Mouse (Mus musculus): ENCODE results near the gene Pusl1. TPM values are rescaled to one million over a fixed set of nuclear protein-coding genes. Genes with fewer than 3 reads are reported as not detected.

Gene Pusl1
- total RNA-seq, 4 experiments from 2014 or later = 49.0 to 65.6 (median 58.5) TPM

DNA sequence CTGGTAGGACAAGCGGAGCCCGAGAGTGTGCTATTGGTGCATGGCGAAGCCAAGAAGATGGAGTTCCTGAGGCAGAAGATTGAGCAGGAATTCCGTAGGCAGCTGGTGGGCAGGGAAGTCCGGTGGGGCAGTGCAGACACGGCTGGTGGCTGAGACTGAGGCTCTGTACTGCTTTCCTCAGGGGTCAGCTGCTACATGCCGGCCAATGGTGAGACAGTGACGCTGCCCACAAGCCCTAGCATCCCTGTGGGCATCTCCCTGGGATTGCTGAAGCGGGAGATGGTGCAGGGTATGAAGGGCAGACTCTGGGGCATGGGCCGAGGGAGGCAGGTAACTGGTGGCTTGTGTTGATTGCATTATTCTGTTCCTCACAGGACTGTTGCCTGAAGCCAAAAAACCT is 3.9 kb downstream of the Pusl1 start:
- DNase-seq (ENCODE audit: low spot score in 2 of 2) = no peak

DNA sequence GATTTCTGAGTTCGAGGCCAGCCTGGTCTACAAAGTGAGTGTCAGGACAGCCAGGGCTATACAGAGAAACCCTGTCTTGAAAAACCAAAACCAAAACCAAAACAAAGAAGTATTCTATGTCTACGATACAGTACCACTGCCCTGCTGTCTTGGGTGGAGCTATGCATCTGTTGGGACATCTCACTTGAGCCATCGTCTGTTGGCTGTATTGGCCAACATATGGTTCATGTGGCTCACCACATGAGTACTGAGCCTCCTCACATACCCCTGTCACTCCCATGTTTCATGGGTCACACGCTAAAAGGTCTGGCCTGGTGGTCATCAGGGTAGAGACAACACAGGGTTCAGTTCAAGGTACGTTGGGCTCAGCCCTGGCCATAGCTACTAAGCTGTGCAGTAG is 5.3 kb downstream of the Pusl1 start:
- DNase-seq (ENCODE audit: low spot score in 2 of 2) = no peak

DNA sequence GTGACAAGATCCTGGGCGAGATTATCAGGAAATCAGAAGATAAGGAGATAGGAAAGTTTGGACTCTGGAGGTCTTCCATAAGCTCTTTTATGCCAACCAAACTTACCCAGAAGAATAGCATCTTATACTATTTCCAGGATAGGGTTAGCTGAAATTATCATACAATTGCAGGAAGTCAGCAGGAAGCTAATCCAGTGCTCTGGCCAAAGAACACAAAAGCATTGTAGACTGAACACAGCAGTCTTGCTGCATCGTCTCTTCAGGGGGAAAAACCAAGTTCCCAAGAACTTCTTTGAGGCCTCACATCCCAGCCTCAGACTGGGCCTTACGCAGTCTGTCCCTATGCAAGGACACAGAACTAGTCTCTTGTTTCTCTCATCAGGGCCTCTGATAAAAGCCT is 8.0 kb downstream of the Pusl1 start:
- DNase-seq (ENCODE audit: low spot score in 2 of 2) = no peak

DNA sequence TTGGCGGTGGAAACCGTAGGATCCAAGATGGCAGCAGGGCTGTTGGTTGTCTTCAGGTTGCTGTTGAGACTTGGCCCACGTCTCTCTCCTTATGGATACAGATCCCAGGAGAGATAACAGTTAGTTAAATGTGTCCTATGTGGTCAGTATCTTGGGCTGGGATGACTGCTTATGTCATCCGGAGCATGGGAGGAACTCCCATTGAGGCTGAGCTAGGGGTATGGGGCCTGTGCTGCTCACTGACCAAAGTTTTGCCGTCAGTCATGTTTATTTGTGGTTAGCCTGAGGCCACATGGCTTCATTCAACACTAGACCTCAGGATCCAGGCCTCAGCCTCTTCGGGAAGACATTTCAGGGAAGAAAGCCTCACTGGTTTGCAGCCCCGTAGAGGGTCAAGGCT is 20.2 kb downstream of the Pusl1 start:
- DNase-seq (ENCODE audit: low spot score in 2 of 2) = no peak

DNA sequence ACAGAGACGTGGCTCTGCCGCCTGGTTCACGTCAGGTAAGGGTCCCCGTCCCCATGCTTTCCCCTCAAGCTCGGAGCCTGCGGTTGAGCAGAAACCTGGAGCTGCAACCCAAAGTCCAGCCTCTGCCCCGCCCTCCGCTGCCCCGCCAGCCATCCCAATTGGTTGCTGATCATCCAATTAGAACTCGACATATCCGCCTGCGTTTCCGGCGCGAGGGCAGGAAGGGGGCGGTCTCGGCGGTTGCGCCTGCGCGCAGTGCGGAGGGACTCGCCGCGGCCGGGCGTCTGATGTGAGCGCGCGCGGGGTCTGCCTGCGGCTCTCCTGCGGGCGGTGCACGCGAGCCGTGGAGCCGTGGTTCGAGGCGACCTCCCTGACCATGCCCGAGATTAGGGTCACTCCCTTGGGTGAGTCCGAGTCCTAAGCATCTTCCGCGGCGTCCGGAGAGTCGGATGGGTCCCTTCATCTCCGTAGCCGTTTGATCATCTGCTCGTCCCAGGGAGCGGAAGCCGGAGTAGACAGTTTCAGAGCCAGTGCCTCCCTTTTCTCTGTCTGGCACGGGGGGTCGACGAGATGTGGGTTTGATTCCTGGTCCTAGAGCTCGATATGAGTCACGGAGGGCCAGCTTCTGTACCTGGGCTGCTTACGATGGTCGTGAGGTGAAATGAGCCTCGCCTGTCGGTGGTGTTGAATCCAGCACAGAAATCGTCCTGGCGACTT is 22.1 kb downstream of the Pusl1 start, which contains the start of the genes Cptp and Ints11:
TSS of gene Cptp (minus strand) at position 124 of the 717 bp plus-strand sequence.
TSS of gene Ints11 (plus strand) at position 230 of the 717 bp plus-strand sequence.
- peak; percentile 90 to 91 for DNase-seq (ENCODE audit: low spot score in 2 of 2)

DNA sequence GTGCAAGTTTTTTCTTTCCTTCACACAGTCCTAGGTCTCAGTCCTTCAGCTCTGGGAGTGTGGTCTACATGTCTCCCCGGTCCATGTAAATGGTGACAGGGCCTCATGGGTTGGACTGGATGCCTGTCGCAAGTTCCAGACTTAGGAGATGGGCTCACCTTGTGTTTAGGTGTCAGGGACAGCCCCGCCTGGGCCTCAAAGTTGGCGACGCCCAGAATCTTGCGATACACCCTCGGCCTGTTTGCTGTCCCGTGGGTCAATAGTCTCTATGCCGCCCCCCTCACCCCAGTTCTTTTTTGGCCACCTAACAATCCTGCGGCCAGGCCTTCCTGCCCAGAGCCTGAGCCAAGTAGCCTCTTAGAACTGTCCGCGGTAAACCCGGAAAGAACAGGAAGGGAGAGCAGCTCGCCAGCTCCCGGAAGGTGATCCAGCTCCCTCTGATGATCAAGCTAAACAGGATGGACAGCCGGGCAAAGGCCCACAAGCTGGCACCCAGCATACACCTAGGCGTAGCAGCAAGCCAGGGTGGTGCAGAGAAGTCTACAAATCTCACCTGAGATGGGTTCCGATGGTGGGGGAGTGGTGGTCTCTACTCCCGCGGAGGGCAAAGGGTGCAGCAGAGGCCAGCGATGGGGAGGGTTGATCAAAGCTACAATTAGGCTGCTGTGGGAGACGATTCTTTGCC is 22.8 kb downstream of the Pusl1 start:
- no peak for DNase-seq (ENCODE audit: low spot score in 2 of 2)

- DNase-seq (ENCODE audit: low spot score in 2 of 2) = no peak
These were observed 28.6 kb downstream of the Pusl1 start, which contains the start of gene Tas1r3 for GRCm38 (mm10) chr4:155863001-155863400. Gene Tas1r3, minus strand, starts transcription at chr4:155863362.

DNA sequence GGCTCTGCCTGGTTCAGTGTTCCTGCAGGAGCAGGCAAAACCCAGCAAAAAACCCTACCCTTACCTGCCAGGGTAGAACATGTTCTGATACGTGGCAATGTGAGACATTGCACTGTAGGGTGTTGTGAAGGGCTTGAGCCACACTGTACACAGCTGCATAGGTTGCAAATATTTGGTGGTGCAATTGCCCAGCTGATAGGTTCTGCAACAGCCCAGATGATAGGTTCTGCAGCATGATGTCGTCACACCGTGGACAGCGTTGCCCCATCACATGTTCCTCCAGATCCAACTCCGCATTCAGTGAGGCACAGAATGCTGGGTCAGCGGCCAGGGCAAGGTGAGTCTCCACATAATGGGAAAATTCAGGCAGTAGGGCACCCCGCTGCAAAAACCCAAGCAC is 29.8 kb downstream of the Pusl1 start:
- DNase-seq (ENCODE audit: low spot score in 2 of 2) = no peak

- DNase-seq (ENCODE audit: low spot score in 2 of 2) = no peak
These were observed 32.3 kb downstream of the Pusl1 start for GRCm38 (mm10) chr4:155859318-155859717.

DNA sequence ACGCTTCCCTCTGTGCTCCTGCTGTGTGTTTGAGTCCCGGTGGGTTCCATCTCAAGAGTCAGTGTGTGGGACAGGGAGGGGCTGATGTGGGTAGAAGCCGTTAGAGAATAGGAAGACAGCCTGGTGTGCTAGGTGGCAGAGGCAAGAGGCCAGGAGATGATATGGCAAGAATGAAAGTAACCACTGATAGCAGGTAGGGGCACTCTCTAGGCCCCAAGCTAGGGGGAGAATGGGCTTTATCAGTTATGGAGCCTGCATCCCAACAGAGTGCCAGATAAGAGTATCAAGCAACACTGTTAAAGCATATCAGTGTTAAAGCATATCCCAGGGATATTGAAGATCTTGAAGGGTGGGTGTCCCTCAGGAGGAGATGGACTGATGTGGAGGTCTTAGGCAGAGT is 34.7 kb downstream of the Pusl1 start:
- DNase-seq (ENCODE audit: low spot score in 2 of 2) = no peak

DNA sequence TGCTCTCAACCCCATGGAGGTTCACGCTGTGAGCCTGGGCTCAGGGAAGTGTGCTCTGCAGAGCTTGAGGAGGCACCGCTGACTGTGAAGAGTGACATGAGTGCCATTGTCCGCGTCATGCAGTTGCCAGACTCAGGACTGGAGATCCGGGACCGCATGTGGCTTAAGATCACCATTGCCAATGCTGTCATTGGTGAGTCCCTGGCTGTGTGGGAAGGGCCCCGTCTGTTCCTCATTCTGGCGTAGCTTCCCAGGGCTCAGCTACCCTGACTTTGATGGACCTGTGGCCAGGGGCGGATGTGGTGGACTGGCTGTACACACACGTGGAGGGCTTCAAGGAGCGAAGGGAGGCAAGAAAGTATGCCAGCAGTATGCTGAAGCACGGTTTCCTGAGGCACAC is 35.5 kb downstream of the Pusl1 start:
- no peak for DNase-seq (ENCODE audit: low spot score in 2 of 2)

DNA sequence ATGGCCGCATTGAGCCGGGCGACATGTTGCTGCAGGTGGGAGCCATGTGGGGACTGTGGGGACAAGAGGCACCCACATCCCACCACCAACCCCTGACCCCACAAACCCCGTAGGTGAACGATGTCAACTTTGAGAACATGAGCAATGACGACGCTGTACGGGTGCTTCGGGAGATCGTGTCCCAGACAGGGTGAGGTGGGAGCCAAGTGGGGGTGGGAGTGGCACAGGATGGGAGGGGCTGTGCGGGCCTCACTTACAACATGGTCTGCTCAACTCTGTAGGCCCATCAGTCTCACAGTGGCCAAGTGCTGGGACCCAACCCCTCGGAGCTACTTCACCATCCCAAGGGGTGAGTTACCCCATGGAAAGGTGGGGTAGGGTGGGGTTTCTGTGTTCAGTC is 36.6 kb downstream of the Pusl1 start:
- DNase-seq (ENCODE audit: low spot score in 2 of 2) = no peak

DNA sequence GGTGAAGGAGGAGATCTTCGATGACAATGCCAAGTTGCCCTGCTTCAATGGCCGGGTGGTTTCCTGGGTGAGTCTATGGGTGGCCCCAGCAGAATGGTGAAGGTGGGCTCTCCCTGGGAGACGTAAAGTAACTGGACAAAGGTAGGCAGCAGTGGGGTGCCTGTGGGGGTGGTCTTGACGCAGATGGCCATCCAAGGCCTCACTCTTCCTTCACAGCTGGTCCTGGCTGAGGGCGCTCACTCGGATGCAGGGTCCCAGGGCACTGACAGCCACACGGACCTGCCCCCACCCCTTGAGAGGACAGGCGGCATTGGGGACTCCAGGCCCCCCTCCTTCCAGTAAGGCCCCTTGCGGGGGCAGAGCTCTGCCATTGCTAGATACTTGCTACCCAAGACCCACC is 38.2 kb downstream of the Pusl1 start:
- no peak for DNase-seq (ENCODE audit: low spot score in 2 of 2)

GRCm38 (mm10) chr4:155851951-155852411 is 39.6 kb downstream of the Pusl1 start:
- no peak for DNase-seq (ENCODE audit: low spot score in 2 of 2)

DNA sequence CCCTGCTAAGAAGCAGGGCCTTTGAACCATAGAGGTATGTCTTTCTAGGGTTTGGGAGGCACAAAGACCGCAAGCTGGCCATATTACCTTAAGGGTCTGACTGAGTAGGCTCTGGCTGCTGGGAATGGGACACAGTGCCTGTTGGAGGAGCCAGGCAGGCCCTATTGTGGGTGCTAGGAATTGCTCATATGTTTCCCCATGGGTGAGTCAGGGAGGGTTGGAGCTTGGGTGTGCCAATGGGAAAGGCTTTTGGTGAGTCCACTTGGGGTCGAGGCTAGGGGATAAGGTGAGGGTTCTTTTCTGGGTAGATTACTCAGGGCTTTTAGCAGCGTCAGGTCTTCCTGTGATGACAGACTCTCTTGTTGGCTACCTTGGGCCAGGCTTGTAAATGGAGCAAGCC is 40.2 kb downstream of the Pusl1 start:
- DNase-seq (ENCODE audit: low spot score in 2 of 2) = no peak

DNA sequence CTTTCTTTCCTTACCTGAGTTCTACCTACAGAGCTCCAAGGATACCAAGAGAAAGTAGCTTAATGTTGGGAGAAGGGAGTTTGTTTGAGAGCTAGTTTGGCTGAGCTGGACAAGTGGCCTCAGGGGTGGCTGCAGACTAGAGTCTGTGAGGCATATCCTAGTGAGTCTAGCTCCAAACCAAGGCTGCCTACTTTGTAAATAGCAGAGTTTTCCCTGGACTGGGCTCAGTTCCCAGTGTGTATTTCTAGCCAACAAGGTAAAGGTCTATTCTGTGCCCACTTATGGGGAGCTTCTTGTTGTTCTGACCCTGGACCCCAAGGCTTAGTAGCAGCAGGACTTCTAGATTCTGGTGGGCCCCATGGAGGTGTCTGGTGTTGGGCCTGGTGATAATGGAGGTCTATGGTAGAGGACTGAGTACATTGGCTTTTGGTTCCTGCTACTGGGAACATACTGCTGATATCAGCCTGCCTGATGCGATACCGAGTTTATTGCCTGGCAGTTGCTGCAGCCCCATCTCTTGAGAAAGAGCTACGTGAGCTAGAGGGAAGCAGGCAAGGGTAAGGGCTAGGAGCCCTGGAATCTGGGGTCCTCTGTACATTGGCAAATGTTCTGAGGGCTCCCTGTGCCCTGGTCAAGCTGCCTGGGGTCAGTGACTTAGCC is 41.7 kb downstream of the Pusl1 start:
- no peak for DNase-seq (ENCODE audit: low spot score in 2 of 2)

DNA sequence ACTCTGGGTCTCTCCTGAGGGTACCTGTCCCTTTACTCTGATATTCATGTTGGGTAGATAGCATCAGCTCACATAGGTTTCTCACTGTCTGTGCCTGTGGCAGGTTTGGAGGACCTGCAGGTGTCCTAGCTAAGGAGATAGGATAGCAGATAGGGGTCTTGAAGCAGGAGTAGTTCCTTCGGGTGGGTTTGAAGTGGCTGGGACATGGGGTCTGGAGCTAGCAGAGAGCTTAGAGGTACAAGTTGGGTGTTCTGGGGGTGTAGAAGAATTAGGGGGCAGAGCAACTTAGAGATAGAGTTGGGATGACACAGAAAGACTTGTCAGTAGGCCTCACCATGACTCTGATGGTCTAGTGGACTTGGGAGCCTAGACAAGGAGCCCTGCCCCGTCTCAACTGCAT is 42.2 kb downstream of the Pusl1 start:
- DNase-seq (ENCODE audit: low spot score in 2 of 2) = no peak

GRCm38 (mm10) chr4:155848434-155849095 is 43.0 kb downstream of the Pusl1 start:
- no peak for DNase-seq (ENCODE audit: low spot score in 2 of 2)

DNA sequence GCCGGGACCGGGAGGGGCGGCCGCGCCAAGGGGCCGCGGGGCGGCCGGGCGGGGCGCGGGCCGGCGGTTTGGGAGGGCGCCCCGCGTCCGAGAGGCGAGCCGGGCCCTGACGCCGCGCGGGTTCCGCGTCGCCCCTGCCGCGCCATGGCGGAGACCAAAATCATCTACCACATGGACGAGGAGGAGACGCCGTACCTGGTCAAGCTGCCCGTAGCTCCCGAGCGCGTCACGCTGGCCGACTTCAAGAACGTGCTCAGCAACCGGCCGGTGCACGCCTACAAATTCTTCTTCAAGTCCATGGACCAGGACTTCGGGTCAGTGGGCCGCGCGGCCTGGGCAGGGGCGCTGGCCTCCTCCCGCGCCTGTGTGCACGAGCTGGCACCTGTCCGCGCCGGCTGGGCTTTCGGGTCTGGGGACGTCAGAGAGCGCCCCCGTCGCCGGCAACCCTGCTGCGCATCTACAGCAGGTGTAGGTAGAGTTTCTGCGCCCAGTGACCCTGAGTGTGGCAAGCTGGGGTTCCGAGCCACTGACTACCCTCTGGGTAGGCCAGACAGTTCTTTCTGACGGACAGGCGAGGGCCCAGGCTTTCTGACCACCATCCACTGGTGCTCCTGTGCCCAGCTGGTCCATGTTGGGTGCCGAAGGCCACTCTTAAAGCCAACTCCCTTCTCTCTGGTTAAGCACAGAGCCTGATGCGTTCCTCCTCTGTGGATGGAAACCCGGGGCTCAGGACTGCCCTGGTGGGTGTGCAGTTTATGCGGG is 43.8 kb downstream of the Pusl1 start:
- DNase-seq (ENCODE audit: low spot score in 2 of 2) = no peak

GRCm38 (mm10) chr4:155846871-155847578 is 44.6 kb downstream of the Pusl1 start, which contains the start of gene Dvl1:
Gene Dvl1, plus strand, starts transcription at chr4:155847402.
- peak; percentile 82 to 88 for DNase-seq (ENCODE audit: low spot score in 2 of 2)
